Mouse (Mus musculus): ENCODE results near the gene Rnls.

The Rnls gene

GRCm38 (mm10) chr19:33188766-33189165 is 203.3 kb downstream of the Rnls start:
- no peak for DNase-seq (ENCODE audit: low spot score)

- DNase-seq (ENCODE audit: low spot score) = no peak
These were observed 212.5 kb downstream of the Rnls start for GRCm38 (mm10) chr19:33179595-33179994.

- no peak for DNase-seq (ENCODE audit: low spot score)
These were observed 213.2 kb downstream of the Rnls start for GRCm38 (mm10) chr19:33178866-33179265.

- no peak for DNase-seq (ENCODE audit: low spot score)
These were observed 213.7 kb downstream of the Rnls start for GRCm38 (mm10) chr19:33178367-33178766.

GRCm38 (mm10) chr19:33173991-33174390 is 218.1 kb downstream of the Rnls start:
- no peak for DNase-seq (ENCODE audit: low spot score)

- DNase-seq (ENCODE audit: low spot score) = no peak
These were observed 222.2 kb downstream of the Rnls start for GRCm38 (mm10) chr19:33169881-33170280.

- DNase-seq (ENCODE audit: low spot score) = no peak
These were observed 224.4 kb downstream of the Rnls start for GRCm38 (mm10) chr19:33167528-33168264.

GRCm38 (mm10) chr19:33164801-33165200 is 227.3 kb downstream of the Rnls start:
- DNase-seq (ENCODE audit: low spot score) = no peak

GRCm38 (mm10) chr19:33161903-33162302 is 230.2 kb downstream of the Rnls start:
- no peak for DNase-seq (ENCODE audit: low spot score)

GRCm38 (mm10) chr19:33159897-33160296 is 232.2 kb downstream of the Rnls start:
- no peak for DNase-seq (ENCODE audit: low spot score)

GRCm38 (mm10) chr19:33159192-33159591 is 232.9 kb downstream of the Rnls start:
- no peak for DNase-seq (ENCODE audit: low spot score)

- no peak for DNase-seq (ENCODE audit: low spot score)
These were observed 233.9 kb downstream of the Rnls start for GRCm38 (mm10) chr19:33158234-33158633.

- no peak for DNase-seq (ENCODE audit: low spot score)
These were observed 243.7 kb downstream of the Rnls start for GRCm38 (mm10) chr19:33148411-33148810.

GRCm38 (mm10) chr19:33143198-33143597 is 248.9 kb downstream of the Rnls start:
- DNase-seq (ENCODE audit: low spot score) = no peak

GRCm38 (mm10) chr19:33137316-33137715 is 254.8 kb downstream of the Rnls start:
- no peak for DNase-seq (ENCODE audit: low spot score)

- no peak for DNase-seq (ENCODE audit: low spot score)
These were observed 269.4 kb downstream of the Rnls start for GRCm38 (mm10) chr19:33122611-33123226.

GRCm38 (mm10) chr19:33119947-33120346 is 272.1 kb downstream of the Rnls start:
- DNase-seq (ENCODE audit: low spot score) = no peak

GRCm38 (mm10) chr19:33118898-33119297 is 273.2 kb downstream of the Rnls start:
- no peak for DNase-seq (ENCODE audit: low spot score)

GRCm38 (mm10) chr19:33114631-33115295 is 277.3 kb downstream of the Rnls start:
- DNase-seq (ENCODE audit: low spot score) = no peak

GRCm38 (mm10) chr19:33113746-33114145 is 278.3 kb downstream of the Rnls start:
- no peak for DNase-seq (ENCODE audit: low spot score)

- DNase-seq (ENCODE audit: low spot score) = no peak
These were observed 281.7 kb downstream of the Rnls start for GRCm38 (mm10) chr19:33110404-33110803.

- peak; percentile 10 for DNase-seq (ENCODE audit: low spot score)
These were observed 282.1 kb downstream of the Rnls start for GRCm38 (mm10) chr19:33109941-33110371.

- no peak for DNase-seq (ENCODE audit: low spot score)
These were observed 283.0 kb downstream of the Rnls start for GRCm38 (mm10) chr19:33109141-33109540.

All from testis, postnatal 14 days (tissue).